Mouse (Mus musculus): ENCODE measurements around the gene Lrrn2. TPM values are rescaled to one million over a fixed set of nuclear protein-coding genes. Genes with fewer than 3 reads are reported as not detected.

Gene Lrrn2
- polyA plus RNA-seq, 1 experiment, result 1.5 TPM

GRCm38 (mm10) chr1:132843612-132844011 is 36.5 kb upstream of the Lrrn2 start:
- TF ChIP-seq CTCF (IDR thresholded peaks at IDR 0.05; ENCODE audit: borderline replicate concordance, control insufficient read depth, extremely low read depth, insufficient read depth, low read length, poor library complexity) (no peak), POLR2A (IDR thresholded peaks at IDR 0.05; ENCODE audit: control insufficient read depth, extremely low read depth, insufficient read depth, low read length, poor library complexity) (no peak)
- Histone ChIP-seq H3K4me3 (ENCODE audit: control insufficient read depth, insufficient read depth, low read length) (no peak overlapping the region), H3K36me3 (ENCODE audit: control insufficient read depth, insufficient read depth, low read length) (no peaks in the 10 kb centered on the region), H3K4me1 (replicated peaks; ENCODE audit: control insufficient read depth, insufficient read depth, low read length) (no peaks in the 10 kb centered on the region), H3K27ac (ENCODE audit: control insufficient read depth, insufficient read depth, low read length) (no peak overlapping the region), H3K27me3 (ENCODE audit: control insufficient read depth, insufficient read depth, low read length) (no peaks in the 10 kb centered on the region)
- DNase-seq, result no peak
- WGBS, result 87% methylated on average over 10 of the region's 10 CpGs

- H3K4me1 ChIP-seq (replicated peaks; ENCODE audit: control insufficient read depth, insufficient read depth, low read length), result no peaks in the 10 kb centered on the region
- 96% methylated on average over 20 of the region's 20 CpGs for WGBS
- H3K27me3 ChIP-seq (ENCODE audit: control insufficient read depth, insufficient read depth, low read length), result no peaks in the 10 kb centered on the region
- H3K4me3 ChIP-seq (ENCODE audit: control insufficient read depth, insufficient read depth, low read length), result no peak overlapping the region
- no peaks in the 10 kb centered on the region for H3K36me3 ChIP-seq (ENCODE audit: control insufficient read depth, insufficient read depth, low read length)
- DNase-seq, result no peak
- no peak overlapping the region for H3K27ac ChIP-seq (ENCODE audit: control insufficient read depth, insufficient read depth, low read length)
- TF ChIP-seq POLR2A (IDR thresholded peaks at IDR 0.05; ENCODE audit: control insufficient read depth, extremely low read depth, insufficient read depth, low read length, poor library complexity), result no peak
- TF ChIP-seq CTCF (IDR thresholded peaks at IDR 0.05; ENCODE audit: borderline replicate concordance, control insufficient read depth, extremely low read depth, insufficient read depth, low read length, poor library complexity), result no peak
Observed at GRCm38 (mm10) chr1:132844088-132844804, 35.8 kb upstream of the Lrrn2 start.

- Histone ChIP-seq H3K4me1 (replicated peaks; ENCODE audit: control insufficient read depth, insufficient read depth, low read length) (no peaks in the 10 kb centered on the region), H3K27me3 (ENCODE audit: control insufficient read depth, insufficient read depth, low read length) (no peaks in the 10 kb centered on the region), H3K27ac (ENCODE audit: control insufficient read depth, insufficient read depth, low read length) (no peak overlapping the region), H3K4me3 (ENCODE audit: control insufficient read depth, insufficient read depth, low read length) (no peak overlapping the region), H3K36me3 (ENCODE audit: control insufficient read depth, insufficient read depth, low read length) (no peaks in the 10 kb centered on the region)
- 93% methylated on average over 8 of the region's 8 CpGs for WGBS
- no peak for TF ChIP-seq CTCF (IDR thresholded peaks at IDR 0.05; ENCODE audit: borderline replicate concordance, control insufficient read depth, extremely low read depth, insufficient read depth, low read length, poor library complexity)
- no peak for TF ChIP-seq POLR2A (IDR thresholded peaks at IDR 0.05; ENCODE audit: control insufficient read depth, extremely low read depth, insufficient read depth, low read length, poor library complexity)
- no peak for DNase-seq
Observed at GRCm38 (mm10) chr1:132845766-132846165, 34.3 kb upstream of the Lrrn2 start.

GRCm38 (mm10) chr1:132850809-132851208 is 29.3 kb upstream of the Lrrn2 start:
- Histone ChIP-seq H3K36me3 (ENCODE audit: control insufficient read depth, insufficient read depth, low read length) (no peaks in the 10 kb centered on the region), H3K4me3 (ENCODE audit: control insufficient read depth, insufficient read depth, low read length) (no peak overlapping the region), H3K27me3 (ENCODE audit: control insufficient read depth, insufficient read depth, low read length) (no peaks in the 10 kb centered on the region), H3K4me1 (replicated peaks; ENCODE audit: control insufficient read depth, insufficient read depth, low read length) (no peaks in the 10 kb centered on the region), H3K27ac (ENCODE audit: control insufficient read depth, insufficient read depth, low read length) (no peak overlapping the region)
- DNase-seq, result no peak
- 69% methylated on average over 5 of the region's 5 CpGs for WGBS
- TF ChIP-seq CTCF (IDR thresholded peaks at IDR 0.05; ENCODE audit: borderline replicate concordance, control insufficient read depth, extremely low read depth, insufficient read depth, low read length, poor library complexity), result no peak
- no peak for TF ChIP-seq POLR2A (IDR thresholded peaks at IDR 0.05; ENCODE audit: control insufficient read depth, extremely low read depth, insufficient read depth, low read length, poor library complexity)

- no peak for DNase-seq
- H3K27ac ChIP-seq (ENCODE audit: control insufficient read depth, insufficient read depth, low read length), result no peak overlapping the region
- H3K27me3 ChIP-seq (ENCODE audit: control insufficient read depth, insufficient read depth, low read length), result no peaks in the 10 kb centered on the region
- H3K4me1 ChIP-seq (replicated peaks; ENCODE audit: control insufficient read depth, insufficient read depth, low read length), result no peaks in the 10 kb centered on the region
- H3K4me3 ChIP-seq (ENCODE audit: control insufficient read depth, insufficient read depth, low read length), result no peak overlapping the region
- H3K36me3 ChIP-seq (ENCODE audit: control insufficient read depth, insufficient read depth, low read length), result no peaks in the 10 kb centered on the region
- WGBS, result 53% methylated on average over 2 of the region's 2 CpGs
- no peak for TF ChIP-seq POLR2A (IDR thresholded peaks at IDR 0.05; ENCODE audit: control insufficient read depth, extremely low read depth, insufficient read depth, low read length, poor library complexity)
- TF ChIP-seq CTCF (IDR thresholded peaks at IDR 0.05; ENCODE audit: borderline replicate concordance, control insufficient read depth, extremely low read depth, insufficient read depth, low read length, poor library complexity), result no peak
Observed at GRCm38 (mm10) chr1:132851296-132851695, 28.8 kb upstream of the Lrrn2 start.

- Histone ChIP-seq H3K4me1 (replicated peaks; ENCODE audit: control insufficient read depth, insufficient read depth, low read length) (no peaks in the 10 kb centered on the region), H3K36me3 (ENCODE audit: control insufficient read depth, insufficient read depth, low read length) (no peaks in the 10 kb centered on the region), H3K27ac (ENCODE audit: control insufficient read depth, insufficient read depth, low read length) (no peak overlapping the region), H3K27me3 (ENCODE audit: control insufficient read depth, insufficient read depth, low read length) (no peaks in the 10 kb centered on the region), H3K4me3 (ENCODE audit: control insufficient read depth, insufficient read depth, low read length) (no peak overlapping the region)
- no peak for DNase-seq
- TF ChIP-seq POLR2A (IDR thresholded peaks at IDR 0.05; ENCODE audit: control insufficient read depth, extremely low read depth, insufficient read depth, low read length, poor library complexity), result no peak
- TF ChIP-seq CTCF (IDR thresholded peaks at IDR 0.05; ENCODE audit: borderline replicate concordance, control insufficient read depth, extremely low read depth, insufficient read depth, low read length, poor library complexity), result no peak
- 30% methylated on average over 4 of the region's 4 CpGs for WGBS
Observed at GRCm38 (mm10) chr1:132851771-132852170, 28.3 kb upstream of the Lrrn2 start.
